Mouse (Mus musculus): ENCODE results near the gene Limd1.
A peak's percentile ranks its signal among the peaks of the same experiment; 100 is the strongest.
"Not testable (repeated sequence)": the region's sequence is repeated elsewhere in the genome, so short reads cannot be mapped to it uniquely, and the experiment has no call there.

Gene Limd1

DNA sequence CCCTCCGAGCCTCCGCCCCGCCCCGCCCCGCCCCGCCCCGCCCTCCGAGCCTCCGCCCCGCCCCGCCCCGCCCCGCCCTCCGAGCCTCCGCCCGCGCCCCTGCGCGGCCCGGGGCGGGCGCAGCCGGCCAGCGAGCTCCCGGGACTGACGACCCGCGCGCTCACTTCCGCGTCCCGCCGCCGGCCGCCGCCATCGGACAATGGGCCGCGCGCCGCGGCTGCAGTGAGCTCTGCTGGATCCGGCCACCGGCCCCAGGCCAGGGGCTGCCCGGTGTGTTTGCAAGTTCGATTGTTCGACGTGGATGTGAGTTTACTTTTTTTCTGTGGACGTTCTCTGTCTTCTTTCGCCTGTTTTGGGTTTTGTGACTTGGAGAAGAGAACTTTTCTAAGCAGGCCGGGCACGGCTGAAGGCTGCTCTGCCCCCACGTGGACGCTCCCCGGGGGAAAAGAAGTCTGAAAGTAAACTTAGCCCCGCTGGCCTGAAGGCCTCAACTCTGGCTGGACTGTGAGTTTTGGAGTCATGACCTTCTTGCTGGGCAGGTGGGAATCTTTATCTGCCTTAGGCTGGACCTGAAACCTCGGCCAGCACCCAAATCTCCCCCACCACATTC, at the start of gene Limd1:
TSS of gene Limd1 (plus strand) at position 121 of the 610 bp plus-strand sequence.
- peak; percentile 63 for DNase-seq (ENCODE audit: low spot score)

DNA sequence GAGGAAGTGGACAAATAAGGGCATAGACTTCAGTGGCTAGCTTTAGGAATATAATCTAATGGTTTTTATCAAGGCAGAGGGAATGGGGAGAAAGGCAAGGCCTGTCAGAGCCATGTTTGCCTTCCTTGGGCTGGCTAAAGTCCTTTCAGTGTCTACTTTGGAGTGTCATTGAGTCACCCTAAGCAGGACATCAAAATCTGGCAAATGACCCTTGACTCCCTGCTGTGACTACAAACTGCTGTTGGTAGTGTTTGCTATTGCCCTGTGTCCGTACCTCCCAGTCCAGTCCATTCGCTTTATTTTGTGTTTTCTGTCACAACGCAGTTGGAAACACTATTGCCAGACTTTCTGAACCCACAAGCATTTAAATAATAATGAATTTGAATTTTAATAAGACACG, 48.6 kb upstream of the Limd1 start:
- DNase-seq (ENCODE audit: low spot score): no peak

DNA sequence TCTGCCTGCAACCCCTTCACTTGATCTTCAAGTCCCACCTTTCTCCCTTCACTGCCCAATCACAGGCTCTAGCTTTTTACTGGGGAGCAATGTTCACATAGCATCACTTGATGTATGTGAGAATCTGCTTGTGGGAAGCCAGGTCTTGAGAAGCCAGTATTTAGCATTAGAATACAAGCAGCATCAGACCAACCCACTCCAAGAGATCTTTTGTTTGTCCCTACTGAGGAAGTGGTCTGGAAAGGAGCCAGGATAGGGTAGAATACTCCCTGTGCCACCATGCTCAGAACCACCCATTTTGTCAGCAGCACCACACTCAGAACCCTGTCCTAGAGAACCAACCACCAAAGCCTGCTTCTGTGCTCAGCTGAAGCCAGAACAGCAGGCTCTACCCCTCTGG, 47.5 kb upstream of the Limd1 start:
- DNase-seq (ENCODE audit: low spot score): no peak

DNA sequence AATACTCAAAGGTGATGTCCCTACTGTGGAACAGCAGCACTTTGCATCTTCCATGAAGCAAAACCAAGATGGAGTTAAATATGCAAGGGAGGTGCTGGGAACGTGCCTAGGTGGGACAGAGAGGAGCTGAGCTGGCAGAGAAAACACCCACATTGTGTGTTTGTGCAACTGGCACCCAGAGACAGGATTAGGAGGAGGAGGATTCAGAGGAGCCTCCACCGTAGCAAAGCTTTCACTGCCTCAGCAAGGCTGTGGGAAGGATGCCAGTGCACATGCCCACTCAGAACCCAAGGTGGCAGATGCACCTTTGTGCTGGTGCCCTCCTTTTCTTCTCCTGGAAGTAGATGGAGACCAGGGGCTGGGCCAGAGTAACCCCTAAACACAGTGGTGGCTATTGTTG, 40.3 kb upstream of the Limd1 start:
- DNase-seq (ENCODE audit: low spot score): no peak

DNA sequence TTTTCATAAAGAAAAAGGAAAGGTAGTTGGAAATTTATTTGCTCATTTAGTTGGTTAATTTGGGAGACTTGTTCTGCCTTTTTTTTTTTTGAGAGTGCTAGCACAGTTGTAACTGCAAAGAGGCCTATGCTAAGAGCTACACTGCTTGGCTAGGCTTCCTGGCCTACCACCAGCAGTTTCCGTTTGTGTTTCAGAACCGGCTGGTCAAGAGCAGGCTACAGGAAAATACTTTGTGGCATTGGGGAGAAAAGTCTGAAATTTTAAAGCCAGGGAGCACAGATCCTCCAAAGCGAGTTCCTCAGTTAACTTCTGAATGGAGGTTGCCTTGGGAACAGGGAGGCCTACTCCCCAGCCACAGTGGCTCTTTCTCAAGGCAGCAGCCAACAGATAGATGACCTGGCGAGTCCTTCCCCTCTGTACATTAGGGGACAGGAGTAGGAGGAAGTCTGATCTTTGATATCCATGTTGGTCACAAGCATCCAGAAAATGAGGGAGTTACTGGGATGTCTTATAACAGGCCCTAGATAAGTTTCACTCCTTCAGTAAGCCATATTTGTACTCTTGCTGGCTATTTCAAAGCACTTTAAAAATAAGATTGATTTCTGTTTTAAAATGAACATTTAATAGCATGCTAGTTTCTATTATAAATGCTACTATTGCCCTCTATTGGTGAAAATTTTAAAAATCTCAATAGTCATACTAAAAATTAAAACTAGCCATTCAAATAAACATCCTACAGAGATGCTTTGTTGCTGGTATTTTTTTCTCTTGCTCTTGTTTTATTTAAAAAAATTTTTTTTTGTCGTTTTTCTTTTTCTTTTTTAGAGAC, 38.1 kb upstream of the Limd1 start:
- no peak for DNase-seq (ENCODE audit: low spot score)

DNA sequence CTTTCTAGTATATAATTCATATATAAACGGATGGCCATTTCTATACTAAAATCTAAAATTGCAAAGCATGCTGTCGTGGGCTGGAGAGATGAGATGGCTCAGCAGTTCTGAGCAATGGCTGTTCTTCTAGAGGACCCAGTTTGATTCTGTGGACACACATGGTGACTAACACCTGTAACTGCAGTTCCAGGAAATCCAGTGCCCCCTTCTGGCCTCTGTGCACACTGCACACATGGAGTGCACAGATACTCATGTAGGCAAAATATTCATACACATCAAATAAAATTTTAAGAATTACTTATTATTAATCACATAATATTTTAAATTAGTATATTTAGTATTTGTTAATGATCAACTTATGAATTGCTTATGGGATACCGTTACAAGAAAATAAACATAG, 31.4 kb upstream of the Limd1 start:
- not testable (repeated sequence) for DNase-seq (ENCODE audit: low spot score)

DNA sequence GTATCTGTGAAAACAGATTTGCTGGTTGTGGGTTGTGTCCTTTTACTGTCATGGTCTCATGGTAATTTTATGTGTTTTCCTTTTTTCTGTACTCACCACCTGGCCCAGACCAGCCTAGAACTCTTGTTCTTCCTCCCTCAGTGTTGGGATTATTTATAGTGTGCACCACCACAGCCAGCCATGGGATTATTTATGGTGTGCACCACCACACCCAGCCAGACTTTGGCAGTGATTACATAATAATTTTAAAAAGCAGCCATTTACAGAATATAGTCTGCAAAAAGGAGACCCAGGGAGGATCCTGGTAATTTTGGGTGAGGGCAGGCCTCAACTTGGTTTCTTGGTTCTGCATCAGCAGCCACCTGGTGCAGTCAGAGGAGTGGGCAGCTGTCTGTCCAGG, 29.9 kb upstream of the Limd1 start:
- DNase-seq (ENCODE audit: low spot score): no peak

DNA sequence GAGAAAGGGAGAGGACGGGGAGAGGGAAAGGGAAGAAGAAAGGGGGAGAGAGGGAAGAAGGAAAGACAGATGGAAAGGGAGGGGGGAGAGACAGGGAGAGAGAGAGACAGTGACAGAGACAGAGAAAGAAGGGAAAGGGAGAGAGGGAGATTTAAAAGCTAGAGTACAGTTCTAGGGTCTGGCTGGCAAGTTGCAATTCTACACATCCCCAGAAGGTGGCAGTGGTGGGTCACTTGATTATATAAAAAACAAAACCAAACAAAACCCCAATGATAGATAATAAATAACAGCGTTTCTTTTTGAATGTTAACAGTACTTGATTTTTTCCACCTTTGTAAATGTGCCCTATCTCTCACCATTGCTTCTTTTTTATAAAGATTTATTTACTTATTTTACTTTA, 28.3 kb upstream of the Limd1 start:
- DNase-seq (ENCODE audit: low spot score): no peak

DNA sequence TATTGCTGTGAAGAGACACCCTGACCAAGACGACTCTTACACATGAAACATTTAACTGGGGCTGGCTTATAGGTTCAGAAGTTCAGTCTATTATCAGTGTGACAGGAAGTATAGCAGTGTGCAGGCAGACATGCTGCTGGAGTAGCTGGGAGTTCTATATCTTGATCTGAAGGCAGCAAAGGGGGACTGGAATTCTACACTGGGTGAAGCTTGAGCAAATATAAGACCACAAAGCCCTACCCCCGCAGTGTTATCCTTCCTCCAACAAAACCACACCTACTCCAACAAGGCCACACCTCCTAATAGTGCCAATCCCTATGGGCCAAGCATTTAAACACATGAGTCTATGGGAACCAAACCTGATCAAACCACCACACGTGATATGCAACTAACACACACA, 26.7 kb upstream of the Limd1 start:
- no peak for DNase-seq (ENCODE audit: low spot score)

DNA sequence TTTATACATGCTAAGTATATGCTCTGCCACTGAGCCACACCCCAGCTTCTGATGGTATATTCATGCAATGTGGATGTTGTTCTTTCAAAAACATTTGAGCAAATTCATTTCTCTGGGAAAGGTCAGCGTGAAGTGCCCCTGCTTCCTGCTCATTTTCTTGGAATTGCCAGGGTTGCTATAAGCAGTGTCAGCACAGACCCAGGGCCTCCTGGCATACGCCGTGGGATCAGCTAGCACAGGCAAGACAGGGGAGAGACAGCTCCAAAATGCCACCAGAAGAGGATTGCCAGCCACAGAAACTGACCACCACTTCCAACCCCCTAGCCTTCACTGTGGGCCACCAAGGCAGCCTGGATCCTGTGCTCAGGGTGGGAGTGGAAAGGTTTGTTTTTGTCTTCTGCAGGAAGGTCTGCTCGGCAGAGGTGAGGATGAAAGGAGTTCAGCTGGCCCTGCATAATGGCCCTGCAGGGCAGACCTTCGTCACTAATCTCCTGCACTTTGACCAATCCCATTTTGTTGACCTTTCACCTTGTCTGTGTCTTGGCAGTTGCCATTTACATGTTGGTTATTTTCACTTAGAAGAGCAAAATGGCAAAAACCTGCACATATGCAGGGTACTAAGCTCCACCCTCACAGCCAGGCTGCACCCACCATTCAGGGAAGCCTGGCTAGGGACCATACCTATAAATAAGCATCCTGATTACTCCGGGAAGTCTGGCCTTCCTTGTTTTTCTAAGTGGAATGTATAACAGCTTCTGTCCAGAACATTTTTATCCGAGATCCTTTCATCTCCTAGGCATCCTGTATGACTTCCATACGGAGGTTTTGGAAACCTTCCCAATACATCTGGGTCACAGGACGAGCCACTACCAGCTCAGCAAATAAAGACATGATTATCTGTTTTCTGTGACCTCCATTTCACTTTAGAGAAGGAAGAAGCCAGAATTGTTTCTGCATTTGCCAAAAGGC, 21.6 kb upstream of the Limd1 start:
- DNase-seq (ENCODE audit: low spot score): no peak

DNA sequence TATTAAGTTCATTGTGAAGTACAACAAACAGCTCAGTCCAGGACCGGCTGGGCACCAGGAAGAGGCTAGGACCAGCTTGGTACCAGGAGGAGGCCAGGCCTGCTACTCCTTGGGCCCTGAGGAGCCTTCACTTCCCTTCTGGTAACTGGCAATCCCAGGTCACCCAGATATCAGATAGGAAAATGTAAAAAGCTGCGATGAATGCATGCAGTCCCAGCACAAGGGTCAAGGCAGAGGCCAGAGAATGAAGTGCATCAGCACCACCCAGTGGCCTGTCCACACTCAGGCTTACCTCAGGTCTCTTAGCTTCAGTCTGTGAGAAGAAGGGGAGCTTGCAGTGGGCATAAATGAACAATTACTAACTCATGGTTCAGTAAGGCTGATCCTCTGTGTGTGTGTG, 20.9 kb upstream of the Limd1 start:
- no peak for DNase-seq (ENCODE audit: low spot score)

DNA sequence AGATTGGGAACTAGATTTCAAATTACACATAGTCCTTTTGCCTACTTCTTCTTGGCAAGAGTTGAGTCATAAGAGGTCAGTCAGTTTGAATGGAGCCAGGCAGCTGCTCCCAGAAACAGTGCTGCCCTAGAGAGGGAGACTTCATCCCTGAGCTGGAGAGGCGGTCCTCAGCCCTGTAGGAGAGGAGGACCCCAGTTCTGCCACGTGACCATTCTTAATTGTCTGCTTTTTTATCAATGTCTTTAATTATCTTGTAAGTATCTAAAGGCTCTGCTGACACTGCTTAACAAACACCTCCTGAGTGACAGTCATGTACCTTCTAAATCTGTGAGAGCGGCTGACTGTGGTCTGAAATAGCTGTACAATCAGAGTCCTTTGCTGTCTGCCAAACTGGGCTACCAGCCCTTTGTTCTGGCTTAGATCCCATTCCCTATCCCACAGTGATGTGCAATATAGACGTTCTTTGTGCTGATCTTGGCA, 11.3 kb upstream of the Limd1 start:
- DNase-seq (ENCODE audit: low spot score): no peak

DNA sequence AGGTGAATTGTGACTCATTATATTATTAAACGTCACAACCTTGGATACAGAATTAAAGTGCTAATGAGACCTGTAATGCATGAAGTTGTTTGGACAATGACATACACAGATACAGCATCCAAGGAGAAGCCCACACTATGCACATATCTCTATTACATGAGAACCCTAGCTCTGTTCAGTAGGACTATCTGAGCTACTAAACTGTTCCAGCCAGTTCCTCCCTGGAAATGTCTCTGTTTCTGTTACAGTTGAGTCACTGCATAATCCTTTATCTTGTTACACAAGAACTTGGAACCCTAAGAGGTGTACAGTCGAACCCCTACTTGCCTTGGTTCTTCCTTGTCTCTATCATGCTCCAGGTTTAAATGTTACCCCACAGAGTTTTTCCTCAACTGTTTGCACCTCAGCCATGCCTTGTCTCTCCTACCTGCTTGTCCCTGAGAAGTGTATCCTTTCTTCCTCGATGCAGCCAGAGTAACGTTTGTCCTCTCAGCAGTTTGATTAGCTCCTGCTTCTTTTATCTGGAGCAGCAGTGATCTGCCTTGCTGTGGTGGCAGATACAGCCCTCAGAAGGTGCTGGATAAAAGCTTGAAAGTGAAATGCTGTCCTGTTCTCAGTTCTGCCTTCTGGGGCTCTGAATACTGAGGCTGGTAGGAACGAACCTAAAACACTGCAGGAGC, 10.0 kb upstream of the Limd1 start:
- no peak for DNase-seq (ENCODE audit: low spot score)

DNA sequence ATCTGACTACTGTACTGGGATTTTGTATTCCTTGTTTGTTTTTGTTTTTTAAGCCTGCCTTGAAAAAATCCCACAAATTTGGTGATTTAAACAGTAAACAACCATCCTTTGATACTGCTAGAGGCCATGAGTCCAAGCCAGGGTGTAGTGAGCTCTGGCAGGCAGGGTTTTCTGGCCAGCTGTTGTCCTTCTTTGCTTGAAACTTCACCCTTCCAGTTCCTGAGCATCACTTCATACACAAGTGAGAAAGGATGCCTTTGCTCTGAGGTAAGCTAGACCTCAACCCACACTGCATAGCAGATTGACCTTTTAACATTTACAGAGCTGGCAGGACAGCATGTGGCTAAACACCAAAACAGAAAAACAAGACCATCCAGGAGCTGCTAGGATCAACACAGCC, 9.4 kb upstream of the Limd1 start:
- DNase-seq (ENCODE audit: low spot score): no peak

DNA sequence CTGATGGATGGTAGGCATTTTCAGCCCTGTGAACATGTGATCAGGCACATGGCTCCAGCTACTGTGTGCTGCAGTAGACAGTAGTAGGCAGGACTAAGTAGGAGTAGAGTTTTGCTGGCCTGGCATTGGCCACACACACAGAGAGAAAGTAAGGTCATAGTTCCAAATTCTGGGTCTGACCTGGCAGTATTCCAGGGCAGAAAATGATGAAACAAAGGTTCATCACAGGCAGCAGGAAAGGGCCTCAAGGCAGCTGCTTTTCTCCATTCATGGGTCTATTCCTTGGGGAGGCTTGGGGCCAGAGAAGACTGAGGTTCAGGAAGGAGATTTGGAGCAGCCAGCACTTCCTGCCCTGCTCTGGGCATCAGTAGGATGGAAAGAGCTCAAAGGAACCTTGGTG, 5.1 kb upstream of the Limd1 start:
- no peak for DNase-seq (ENCODE audit: low spot score)

DNA sequence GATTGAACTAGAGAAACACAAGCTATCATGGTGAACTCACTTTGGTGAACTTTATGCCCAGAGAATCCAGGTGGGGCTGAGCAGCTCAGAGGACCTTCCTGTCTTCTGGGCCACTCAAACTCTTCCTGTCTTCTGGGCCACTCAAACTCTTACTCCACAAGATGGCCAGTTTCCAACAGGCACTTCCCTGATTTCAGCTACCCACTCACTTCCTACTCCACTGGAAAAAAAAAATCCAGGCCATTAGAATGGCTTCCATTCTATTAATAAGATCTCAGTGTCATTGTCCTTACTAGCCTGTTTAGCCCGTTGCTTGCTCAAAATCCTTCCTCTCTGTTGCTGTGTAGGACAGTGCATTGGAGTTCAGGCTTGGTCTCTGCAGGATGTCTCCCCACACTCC, 2.9 kb upstream of the Limd1 start:
- no peak for DNase-seq (ENCODE audit: low spot score)

DNA sequence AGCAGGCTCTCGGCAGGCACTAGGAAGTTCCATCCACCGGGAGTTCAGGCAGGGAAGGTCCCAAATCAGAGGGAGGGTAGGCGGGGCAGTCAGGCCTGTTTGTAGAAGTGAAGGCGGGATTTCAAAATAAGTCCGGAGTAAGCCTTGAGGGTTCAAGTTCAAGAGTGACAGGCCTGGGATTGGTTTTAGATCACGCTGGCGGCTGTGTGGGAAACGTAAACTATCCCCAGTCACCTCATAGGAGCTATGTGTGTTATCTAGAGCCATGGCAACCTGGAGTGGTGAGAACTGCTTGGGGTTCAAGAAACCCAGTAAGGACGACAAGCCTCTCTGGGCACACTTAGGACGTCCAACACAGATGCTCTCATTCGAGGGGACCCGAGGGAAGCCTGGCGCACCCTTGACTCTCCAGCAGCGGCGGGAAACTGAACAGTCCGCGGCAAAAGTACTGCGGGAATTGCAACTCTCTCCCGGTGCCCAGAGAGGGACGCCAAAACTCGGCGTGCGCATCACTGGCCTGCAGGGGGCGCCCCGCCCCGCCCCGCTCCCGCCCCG, 398 bp upstream of the Limd1 start:
- peak; percentile 24 for DNase-seq (ENCODE audit: low spot score)

DNA sequence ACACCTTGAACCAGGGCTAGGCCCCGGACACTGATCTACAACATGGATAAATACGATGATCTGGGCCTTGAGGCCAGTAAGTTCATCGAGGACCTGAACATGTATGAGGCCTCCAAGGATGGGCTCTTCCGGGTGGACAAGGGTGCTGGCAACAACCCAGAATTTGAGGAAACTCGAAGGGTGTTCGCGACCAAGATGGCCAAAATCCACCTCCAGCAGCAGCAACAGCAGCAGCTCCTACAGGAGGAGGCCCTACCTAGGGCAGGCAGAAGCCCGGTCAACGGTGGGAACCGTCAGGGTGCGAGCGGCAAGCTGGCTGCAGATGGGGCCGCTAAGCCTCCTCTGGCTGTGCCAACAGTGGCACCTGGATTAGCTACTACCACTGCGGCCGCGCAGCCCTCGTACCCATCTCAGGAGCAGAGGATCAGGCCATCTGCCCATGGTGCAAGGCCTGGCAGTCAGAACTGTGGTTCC, 727 bp downstream of the Limd1 start:
- no peak for DNase-seq (ENCODE audit: low spot score)

DNA sequence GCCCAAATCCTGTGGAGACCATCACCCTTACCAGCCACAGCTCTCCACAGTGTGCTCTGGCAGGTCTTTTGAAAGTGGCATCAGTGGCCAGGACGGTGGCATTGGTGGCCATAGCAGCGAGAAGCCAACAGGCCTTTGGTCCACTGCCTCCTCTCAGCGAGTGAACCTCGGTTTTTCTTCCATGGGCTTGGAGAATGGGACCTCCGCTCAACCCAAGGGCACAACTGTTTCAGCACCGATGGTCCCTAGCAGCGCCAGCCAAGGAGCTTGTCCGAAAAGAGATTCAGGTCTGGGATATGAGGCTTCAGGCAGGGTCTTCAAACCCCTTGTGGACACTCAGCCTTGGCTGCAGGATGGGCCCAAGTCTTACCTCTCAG, 1.4 kb downstream of the Limd1 start:
- DNase-seq (ENCODE audit: low spot score): no peak

DNA sequence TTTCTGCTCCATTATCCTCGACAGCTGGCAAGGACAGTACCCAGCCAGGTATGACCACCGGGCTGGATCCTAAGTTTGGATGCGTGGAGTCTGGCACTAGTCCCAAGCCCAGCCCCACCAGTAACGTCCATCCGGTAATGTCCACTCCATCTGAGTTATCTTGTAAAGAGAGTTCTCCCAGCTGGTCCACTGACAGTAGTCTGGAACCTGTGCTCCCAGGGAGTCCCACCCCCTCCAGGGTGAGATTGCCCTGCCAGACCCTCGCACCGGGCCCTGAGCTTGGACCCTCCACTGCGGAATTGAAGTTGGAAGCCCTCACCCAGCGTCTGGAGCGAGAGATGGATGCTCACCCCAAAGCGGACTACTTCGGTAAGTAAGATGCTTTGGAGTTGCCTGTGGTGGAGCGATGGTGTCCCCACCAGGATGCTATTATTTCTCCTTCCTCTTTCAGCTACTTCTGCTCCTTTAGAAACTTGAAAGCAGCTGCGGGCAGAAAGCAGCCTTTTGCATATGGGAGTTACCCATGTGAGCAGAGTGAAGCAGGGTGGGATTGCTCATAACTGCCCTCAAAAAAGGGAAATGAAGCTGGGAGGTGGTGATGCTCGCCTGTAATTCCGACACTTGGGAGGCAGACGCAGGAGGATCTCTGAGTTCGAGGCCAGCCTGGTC, 1.9 kb downstream of the Limd1 start:
- no peak for DNase-seq (ENCODE audit: low spot score)

DNA sequence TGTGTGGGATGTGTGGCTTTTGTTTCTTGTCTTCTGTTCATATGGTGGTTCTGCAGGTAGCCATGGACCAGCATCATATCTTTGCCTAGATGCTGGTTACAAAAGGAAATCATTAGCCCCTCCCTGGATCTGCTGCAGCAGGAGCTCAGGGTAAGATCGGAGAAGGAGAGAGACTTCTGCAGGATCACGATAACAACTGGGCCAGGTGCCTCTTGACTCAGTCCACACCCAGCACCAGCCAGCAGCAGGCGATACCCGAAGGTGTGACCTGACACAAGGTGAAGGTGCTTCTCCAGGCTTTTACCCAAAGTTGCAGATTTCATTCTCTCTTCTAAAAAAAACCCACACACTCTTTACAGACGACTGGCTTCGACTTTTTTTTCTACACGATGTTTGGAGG, 2.6 kb downstream of the Limd1 start:
- DNase-seq (ENCODE audit: low spot score): no peak
